Comparison of ENCODE assay signal across 9 mouse cellular contexts in genomic region chr2:6707276-6707675, GRCm38 (mm10).
A peak's percentile ranks its signal among the peaks of the same experiment; 100 is the strongest.
DNase-seq lines count a peak whose midpoint lies in the region; ATAC-seq lines count a peak whose summit lies in the region.
"Had no signal": no experiment of that assay in that cellular context is flagged by ENCODE, and none has a peak within 500 bp of the region (broad histone marks: within the 10 kb centered on the region; RNA-seq: fewer than 3 reads in every experiment).

No protein-coding gene starts in this region.

- H3K4me1 ChIP-seq in midbrain, embryonic 16.5 days (ENCODE audit: control insufficient read depth, insufficient read depth, low read length), result peaks cover 8% of the 10 kb centered on the region; the same call in 1 of the 2 replicates
- H3K4me1 ChIP-seq in midbrain, embryonic 14.5 days (ENCODE audit: control insufficient read depth, insufficient read depth, low read length), result no peaks in the 10 kb centered on the region
- H3K4me1 ChIP-seq in liver, embryonic 16.5 days (ENCODE audit: control insufficient read depth, low read depth, low read length), result peaks cover 4% of the 10 kb centered on the region

- no peak overlapping the region for H3K27ac ChIP-seq in midbrain, embryonic 16.5 days (ENCODE audit: low read length)
- H3K27ac ChIP-seq in midbrain, embryonic 14.5 days (replicated peaks; ENCODE audit: low read depth, low read length), result no peak overlapping the region
- H3K27ac ChIP-seq in liver, embryonic 16.5 days (ENCODE audit: low read length), result no peak overlapping the region

- no peaks in the 10 kb centered on the region for H3K9me3 ChIP-seq in midbrain, embryonic 16.5 days (replicated peaks; ENCODE audit: control insufficient read depth, low read length, poor library complexity, severe bottlenecking)
- no peaks in the 10 kb centered on the region for H3K9me3 ChIP-seq in midbrain, embryonic 14.5 days (ENCODE audit: control insufficient read depth, low read length)
- H3K9me3 ChIP-seq in liver, embryonic 16.5 days (replicated peaks; ENCODE audit: control insufficient read depth, low read length), result no peaks in the 10 kb centered on the region

- H3K4me2 ChIP-seq in midbrain, embryonic 16.5 days (ENCODE audit: low read length), result no peak overlapping the region
- no peak overlapping the region for H3K4me2 ChIP-seq in midbrain, embryonic 14.5 days (ENCODE audit: low read length)
- no peak overlapping the region for H3K4me2 ChIP-seq in liver, embryonic 16.5 days (ENCODE audit: low read depth, low read length)

- 39% methylated on average over 2 of the region's 2 CpGs for WGBS in midbrain, embryonic 16.5 days
- 44% methylated on average over 2 of the region's 2 CpGs for WGBS in midbrain, embryonic 14.5 days
- 11% methylated on average over 2 of the region's 2 CpGs for WGBS in liver, embryonic 16.5 days (ENCODE audit: insufficient replicate concordance)

- no peaks in the 10 kb centered on the region for H3K36me3 ChIP-seq in midbrain, embryonic 16.5 days (ENCODE audit: control insufficient read depth, insufficient read depth, low read length)
- H3K36me3 ChIP-seq in midbrain, embryonic 14.5 days (ENCODE audit: control insufficient read depth, insufficient read depth, low read length), result no peaks in the 10 kb centered on the region
- no peaks in the 10 kb centered on the region for H3K36me3 ChIP-seq in liver, embryonic 16.5 days (ENCODE audit: control insufficient read depth, insufficient read depth)

- peak; percentile 89 for DNase-seq in heart, adult 11 months
- no peak for DNase-seq in heart, adult 8-10 months (ENCODE audit: low spot score)
- no peak for DNase-seq in midbrain, embryonic 14.5 days
- peak; percentile 81 for DNase-seq in thymus, postnatal 25 days
- no peak for DNase-seq in gastrocnemius, postnatal 25 days
- no peak for DNase-seq in cerebellum, adult 9-11 months
- DNase-seq: heart, postnatal 36 days had no signal

- H3K27me3 ChIP-seq in midbrain, embryonic 16.5 days (ENCODE audit: control insufficient read depth, insufficient read depth, low read depth, low read length), result no peaks in the 10 kb centered on the region
- H3K27me3 ChIP-seq in midbrain, embryonic 14.5 days (ENCODE audit: control insufficient read depth, insufficient read depth, low read length), result no peaks in the 10 kb centered on the region
- no peaks in the 10 kb centered on the region for H3K27me3 ChIP-seq in liver, embryonic 16.5 days (ENCODE audit: control insufficient read depth, insufficient read depth, low read depth, low read length)

- H3K9ac ChIP-seq in midbrain, embryonic 16.5 days (ENCODE audit: low read depth, low read length), result no peak overlapping the region
- no peak overlapping the region for H3K9ac ChIP-seq in midbrain, embryonic 14.5 days (replicated peaks; ENCODE audit: low read length)
- H3K9ac ChIP-seq in liver, embryonic 16.5 days (ENCODE audit: low read depth, low read length), result no peak overlapping the region

- peak; percentile 36; the same call in 1 of the 2 replicates for ATAC-seq in midbrain, embryonic 16.5 days
- no peak for ATAC-seq in midbrain, embryonic 14.5 days (ENCODE audit: low FRiP score, low TSS enrichment)
- ATAC-seq in liver, embryonic 16.5 days (ENCODE audit: low read depth), result peak; percentile 53

- H3K4me3 ChIP-seq in midbrain, embryonic 16.5 days (ENCODE audit: low read depth, low read length), result no peak overlapping the region
- H3K4me3 ChIP-seq in midbrain, embryonic 14.5 days (replicated peaks; ENCODE audit: low read depth, low read length), result no peak overlapping the region
- no peak overlapping the region for H3K4me3 ChIP-seq in liver, embryonic 16.5 days (ENCODE audit: low read depth, low read length)

Comparison
In these comparisons a context has a peak if more than half of its experiments do, and no peak if none do; other contexts are left out.
1. DNase-seq: peak in heart, adult 11 months (single experiment) and thymus, postnatal 25 days (single experiment); none in heart, adult 8-10 months (single experiment), midbrain, embryonic 14.5 days (single experiment), gastrocnemius, postnatal 25 days (single experiment) and cerebellum, adult 9-11 months (single experiment).